Mouse (Mus musculus) liver, adult 2 months (tissue): ENCODE measurements around the gene Gnaq. TPM values are rescaled to one million over a fixed set of nuclear protein-coding genes. Genes with fewer than 3 reads are reported as not detected.
A peak's percentile ranks its signal among the peaks of the same experiment; 100 is the strongest.

ENCODE experiments used
- DNase-seq: peaks from one replicate; pipeline ENCODE4 v3.0.0-alpha.2; 2011; ENCODE audit warnings: low read depth, low spot score; ENCODE audit errors: extremely low read depth
- H3K27ac ChIP-seq: fragments of 200-500 bp; replicated peaks from 2 replicates; pipeline ENCODE4 v1.5.1; 2012; ENCODE audit warnings: low read depth, mild to moderate bottlenecking, control low read depth, inconsistent platforms, low read length; ENCODE audit not compliant: insufficient read depth
- H3K27me3 ChIP-seq: fragments of 200-500 bp; 2 replicates; pipeline ENCODE4 v1.6.1; 2012; ENCODE audit warnings: mild to moderate bottlenecking, moderate library complexity, low read length, inconsistent platforms; ENCODE audit not compliant: control insufficient read depth, insufficient read depth
- H3K36me3 ChIP-seq: fragments of 200-500 bp; 2 replicates; pipeline ENCODE4 v1.6.1; 2012; ENCODE audit warnings: low read length, inconsistent platforms; ENCODE audit not compliant: control insufficient read depth, insufficient read depth
- H3K4me1 ChIP-seq: fragments of 200-500 bp; 2 replicates; pipeline ENCODE4 v1.6.1; 2011; ENCODE audit warnings: low read length; ENCODE audit not compliant: control insufficient read depth, insufficient read depth
- H3K4me3 ChIP-seq: fragments of 200-500 bp; 2 replicates; pipeline ENCODE4 v1.5.1; 2011; ENCODE audit warnings: low read depth, mild to moderate bottlenecking, control low read depth, low read length, moderate library complexity; ENCODE audit not compliant: insufficient read depth
- H3K79me2 ChIP-seq: fragments of 200-500 bp; 2 replicates; pipeline ENCODE4 v1.6.1; 2012; ENCODE audit warnings: inconsistent platforms, mild to moderate bottlenecking, low read length, moderate library complexity; ENCODE audit not compliant: control insufficient read depth, insufficient read depth
- H3K9ac ChIP-seq: fragments of 200-500 bp; 2 replicates; pipeline ENCODE4 v1.6.1; 2012; ENCODE audit warnings: low read depth, mild to moderate bottlenecking, control low read depth, inconsistent platforms, low read length
- CTCF ChIP-seq: fragments of 200-500 bp; IDR thresholded peaks from 2 replicates; pipeline ENCODE4 v1.5.1; 2011; ENCODE audit warnings: low read depth, low read length, control low read depth
- POLR2A ChIP-seq: fragments of 200-500 bp; IDR thresholded peaks from 2 replicates; pipeline ENCODE4 v1.6.1; 2011; ENCODE audit warnings: low read length, control low read depth; ENCODE audit not compliant: insufficient read depth; ENCODE audit errors: extremely low read depth
- WGBS: fragments of 180-500 bp; shearing (Covaris S2); methylation state at CpG from one replicate; pipeline ENCODE4 v1.1.7; 2018; 5-methylcytosine and 5-hydroxymethylcytosine counted together
- polyA plus RNA-seq: library from polyadenylated mRNA; depleted of rRNA; stranded (reverse); fragments of >200 nt; gene quantifications from 2 replicates; pipeline ENCODE4 v1.2.3, GENCODE M21; 2012
- total RNA-seq: library from RNA; depleted of rRNA; stranded (reverse); fragments of >200 nt; gene quantifications from 2 replicates; pipeline ENCODE4 v1.2.3, GENCODE M21; 2014

Gene Gnaq
- total and polyA plus RNA-seq, 2 experiments = 5.2 to 10.2 TPM

DNA sequence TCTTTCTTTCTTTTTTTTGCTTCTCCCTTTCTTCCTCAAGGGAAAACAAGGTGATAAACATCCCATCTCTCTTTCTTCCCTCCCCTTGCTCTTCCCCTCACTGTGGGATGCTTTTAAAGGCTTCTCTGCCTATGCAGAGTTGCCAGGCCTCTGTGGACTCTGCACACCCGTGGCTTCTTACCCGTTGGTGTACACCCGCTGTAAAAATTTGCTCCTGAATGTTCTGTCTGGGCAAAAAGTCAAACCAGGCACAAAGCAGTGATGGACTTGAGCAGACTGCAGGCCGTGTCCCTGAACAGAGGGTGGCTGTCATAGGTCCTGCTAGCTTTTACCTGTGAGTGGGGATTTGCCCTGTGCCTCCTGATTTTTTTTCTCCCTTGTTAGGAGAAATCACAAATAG, 154.7 kb downstream of the Gnaq start:
- H3K4me3 ChIP-seq = no peak overlapping the region
- H3K4me1 ChIP-seq = no peaks in the 10 kb centered on the region; the same call in 1 of the 2 replicates
- TF ChIP-seq CTCF = no peak
- H3K27me3 ChIP-seq = no peaks in the 10 kb centered on the region
- no peak overlapping the region for H3K9ac ChIP-seq
- WGBS = 23% methylated on average over 4 of the region's 4 CpGs
- no peak overlapping the region for H3K27ac ChIP-seq
- H3K79me2 ChIP-seq = no peaks in the 10 kb centered on the region; the same call in 1 of the 2 replicates
- peak; percentile 42 for DNase-seq
- H3K36me3 ChIP-seq = no peaks in the 10 kb centered on the region

DNA sequence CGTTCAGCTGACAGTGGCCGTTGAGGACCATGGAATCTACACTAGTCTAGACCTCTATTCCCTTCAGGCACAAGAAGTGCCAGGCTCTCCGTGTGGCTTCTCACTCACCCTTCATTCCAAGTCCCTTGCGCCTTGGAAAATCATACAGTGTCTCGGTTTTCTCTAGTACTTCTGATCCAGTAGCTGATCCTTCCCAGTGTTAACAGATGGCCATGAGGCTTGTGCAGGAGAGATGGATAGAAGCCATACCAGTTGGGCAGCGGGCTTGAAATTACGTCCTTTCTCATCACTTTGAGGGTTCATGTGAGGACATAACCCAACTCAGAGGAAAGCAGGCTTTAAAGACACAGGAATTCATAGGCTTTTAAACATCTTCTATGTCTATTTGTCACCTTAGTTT, 155.3 kb downstream of the Gnaq start:
- no peak for TF ChIP-seq POLR2A
- TF ChIP-seq CTCF = no peak
- Histone ChIP-seq H3K4me1 (no peaks in the 10 kb centered on the region; the same call in 1 of the 2 replicates), H3K27ac (no peak overlapping the region), H3K27me3 (no peaks in the 10 kb centered on the region), H3K9ac (no peak overlapping the region), H3K4me3 (no peak overlapping the region), H3K79me2 (no peaks in the 10 kb centered on the region; the same call in 1 of the 2 replicates), H3K36me3 (no peaks in the 10 kb centered on the region)
- 95% methylated on average over 7 of the region's 7 CpGs for WGBS
- no peak for DNase-seq

DNA sequence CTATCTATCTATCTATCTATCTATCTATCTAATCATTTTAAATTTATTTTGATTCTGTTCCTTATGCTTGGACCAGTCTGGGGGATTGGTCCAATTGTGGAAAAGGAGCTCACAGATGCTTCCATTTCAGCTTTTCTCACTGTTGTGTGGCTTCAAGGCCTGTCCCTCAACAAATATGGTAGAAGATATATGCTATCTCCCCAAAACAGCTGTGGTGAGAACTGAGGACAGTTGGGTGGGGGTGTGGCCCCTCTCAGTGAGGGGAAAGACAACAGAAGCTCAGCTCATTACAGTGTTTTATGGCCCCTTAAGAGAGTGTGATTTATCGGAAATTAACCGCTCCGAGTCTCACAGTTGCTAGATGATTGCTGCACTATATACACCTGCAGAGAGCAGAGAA, 158.5 kb downstream of the Gnaq start:
- H3K4me3 ChIP-seq = no peak overlapping the region
- no peak for DNase-seq

DNA sequence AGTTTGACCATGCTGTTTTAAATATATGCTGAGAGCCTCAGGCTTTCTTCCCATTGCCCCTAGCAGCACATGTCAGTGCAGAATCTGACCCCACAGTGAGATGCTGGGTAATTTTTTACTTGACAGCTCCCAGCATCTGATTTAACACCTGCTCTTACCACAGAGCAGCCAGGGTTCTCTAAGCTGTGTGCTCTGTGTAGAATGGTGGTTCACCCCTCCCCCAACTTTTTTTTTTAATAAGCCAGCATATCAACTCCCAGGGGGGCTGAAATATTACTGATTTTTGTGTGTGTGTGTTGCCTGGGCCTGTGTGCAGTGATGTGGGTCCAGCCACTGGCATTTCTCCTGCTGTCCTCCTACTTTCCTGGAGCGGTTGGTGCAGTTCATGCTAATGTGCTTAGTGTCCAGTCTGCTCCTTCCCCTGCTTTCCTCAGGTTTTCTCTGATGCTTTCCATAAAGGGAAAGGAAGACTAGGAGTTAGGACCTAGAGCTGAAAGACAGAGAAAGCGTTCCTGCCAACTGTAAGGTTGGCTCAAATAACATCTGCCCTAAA, 159.5 kb downstream of the Gnaq start:
- no peak overlapping the region for H3K9ac ChIP-seq
- DNase-seq = no peak
- H3K36me3 ChIP-seq = no peaks in the 10 kb centered on the region
- H3K27me3 ChIP-seq = no peaks in the 10 kb centered on the region
- H3K4me3 ChIP-seq = no peak overlapping the region
- no peak overlapping the region for H3K27ac ChIP-seq
- TF ChIP-seq CTCF = no peak
- no peak for TF ChIP-seq POLR2A
- no peaks in the 10 kb centered on the region; the same call in 1 of the 2 replicates for H3K4me1 ChIP-seq
- peaks cover 9% of the 10 kb centered on the region; the same call in 1 of the 2 replicates for H3K79me2 ChIP-seq
- 92% methylated on average over 2 of the region's 2 CpGs for WGBS

More for the DNA sequence above, 158.5 kb downstream of the Gnaq start:
- Histone ChIP-seq H3K9ac (no peak overlapping the region), H3K27me3 (no peaks in the 10 kb centered on the region), H3K4me1 (no peaks in the 10 kb centered on the region; the same call in 1 of the 2 replicates), H3K36me3 (no peaks in the 10 kb centered on the region), H3K27ac (no peak overlapping the region), H3K79me2 (peaks cover 5% of the 10 kb centered on the region; the same call in 1 of the 2 replicates)
- TF ChIP-seq POLR2A = no peak
- TF ChIP-seq CTCF = no peak
- WGBS = 96% methylated on average over 3 of the region's 3 CpGs

DNA sequence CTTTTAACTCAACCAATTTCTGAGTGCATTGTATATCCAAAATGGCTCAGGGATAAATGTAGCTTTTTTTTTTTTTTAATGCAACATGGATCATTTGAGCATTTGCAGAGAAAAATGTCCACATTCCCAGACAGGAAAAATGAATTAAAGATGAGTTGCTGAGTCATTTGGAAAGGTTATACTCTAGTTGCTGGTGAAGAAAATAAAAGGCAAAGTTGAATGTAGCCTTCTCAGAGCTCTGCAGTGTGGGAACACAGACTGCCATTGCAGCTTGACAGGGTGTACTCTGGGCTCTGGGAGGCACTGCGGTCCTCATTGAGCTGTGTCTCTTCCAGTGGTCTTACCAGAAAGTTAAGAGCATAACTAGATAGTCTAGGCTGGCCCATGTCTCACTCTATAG, 160.3 kb downstream of the Gnaq start:
- Histone ChIP-seq H3K4me3 (no peak overlapping the region), H3K9ac (no peak overlapping the region), H3K27ac (no peak overlapping the region), H3K79me2 (peaks cover 12% of the 10 kb centered on the region; the same call in 1 of the 2 replicates), H3K36me3 (no peaks in the 10 kb centered on the region), H3K4me1 (no peaks in the 10 kb centered on the region), H3K27me3 (no peaks in the 10 kb centered on the region)
- no peak for TF ChIP-seq POLR2A
- TF ChIP-seq CTCF = no peak
- WGBS = 100% methylated on average over 1 of the region's 1 CpGs
- no peak for DNase-seq

DNA sequence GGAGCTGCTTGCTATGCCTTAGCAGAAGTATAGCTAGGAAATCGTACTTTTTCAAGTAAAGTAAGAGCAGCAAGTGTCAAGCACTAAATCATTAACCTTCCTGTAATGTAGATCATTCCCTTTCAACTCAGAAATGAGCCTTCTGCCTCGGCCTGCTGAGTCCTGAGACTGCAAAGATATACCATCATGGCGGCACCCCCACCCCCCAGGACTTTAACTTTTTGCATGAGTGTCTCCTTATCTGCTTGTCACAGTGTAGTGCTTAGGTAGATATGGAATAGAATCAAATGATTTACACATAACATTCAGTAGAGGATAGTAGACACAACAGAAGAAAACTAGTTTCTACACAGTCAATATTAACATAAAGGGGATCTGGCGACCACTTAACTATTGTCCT, 167.8 kb downstream of the Gnaq start:
- Histone ChIP-seq H3K4me3 (no peak overlapping the region), H3K4me1 (no peaks in the 10 kb centered on the region), H3K9ac (no peak overlapping the region), H3K27ac (no peak overlapping the region), H3K79me2 (peaks cover 14% of the 10 kb centered on the region; the same call in 1 of the 2 replicates), H3K27me3 (no peaks in the 10 kb centered on the region), H3K36me3 (no peaks in the 10 kb centered on the region)
- WGBS = 92% methylated on average over 4 of the region's 4 CpGs
- no peak for TF ChIP-seq CTCF
- no peak for DNase-seq
